9 mouse cellular contexts compared by ENCODE assay signal in genomic region chr15:79828366-79829035, GRCm38 (mm10). TPM values are rescaled to one million over a fixed set of nuclear protein-coding genes. Genes with fewer than 3 reads are reported as not detected.
A peak's percentile ranks its signal among the peaks of the same experiment; 100 is the strongest.
DNase-seq lines count a peak whose midpoint lies in the region; ATAC-seq lines count a peak whose summit lies in the region.
"Had no signal": no experiment of that assay in that cellular context is flagged by ENCODE, and none has a peak within 500 bp of the region (broad histone marks: within the 10 kb centered on the region; RNA-seq: fewer than 3 reads in every experiment).

No protein-coding gene starts in this region.

- ATAC-seq in intestine, embryonic 15.5 days = no peak
- no peak for ATAC-seq in midbrain, embryonic 16.5 days

- H3K27ac ChIP-seq in intestine, embryonic 15.5 days = no peak overlapping the region
- H3K27ac ChIP-seq in midbrain, embryonic 16.5 days (ENCODE audit: low read length) = no peak overlapping the region
- H3K27ac ChIP-seq: liver, embryonic 15.5 days had no signal

- H3K36me3 ChIP-seq in intestine, embryonic 15.5 days = 0 out of 2 replicates have a peak, but pooled peaks cover 10% of the 10 kb centered on the region
- peaks cover 7% of the 10 kb centered on the region for H3K36me3 ChIP-seq in midbrain, embryonic 16.5 days (ENCODE audit: control insufficient read depth, insufficient read depth, low read length)

- intact Hi-C loops in left cerebral cortex, postnatal 36 days (cut with DNase I) = no loop called here

- H3K4me3 ChIP-seq in intestine, embryonic 15.5 days (replicated peaks) = no peak overlapping the region
- H3K4me3 ChIP-seq in midbrain, embryonic 16.5 days (ENCODE audit: low read depth, low read length) = no peak overlapping the region
- H3K4me3 ChIP-seq: liver, embryonic 15.5 days had no signal

- WGBS in intestine, embryonic 15.5 days = 57% methylated on average over 46 of the region's 46 CpGs
- 62% methylated on average over 46 of the region's 46 CpGs for WGBS in midbrain, embryonic 16.5 days

- H3K27me3 ChIP-seq in intestine, embryonic 15.5 days (replicated peaks) = no peaks in the 10 kb centered on the region
- no peaks in the 10 kb centered on the region for H3K27me3 ChIP-seq in midbrain, embryonic 16.5 days (ENCODE audit: control insufficient read depth, insufficient read depth, low read depth, low read length)
- H3K27me3 ChIP-seq: liver, embryonic 15.5 days had no signal

- peak; percentile 65 for DNase-seq in adrenal gland, postnatal 14 days
- DNase-seq in adrenal gland, postnatal 4 days (ENCODE audit: low spot score in 2 of 2) = no peak
- peak; percentile 41 to 50 for DNase-seq in left cerebral cortex, postnatal 36 days (ENCODE audit: low spot score in 2 of 2)
- no peak for DNase-seq in left cerebral cortex, adult 9 months (ENCODE audit: low spot score in 2 of 2)
- peak; percentile 40 to 54 for DNase-seq in cerebellum, postnatal 4 days (ENCODE audit: low spot score in 2 of 2)
- DNase-seq in urinary bladder, postnatal 10 days (ENCODE audit: low spot score) = no peak

- no peak overlapping the region for H3K9ac ChIP-seq in intestine, embryonic 15.5 days
- H3K9ac ChIP-seq in midbrain, embryonic 16.5 days (ENCODE audit: low read depth, low read length) = peak overlapping the region; percentile 31; the same call in 1 of the 2 replicates
- H3K9ac ChIP-seq: liver, embryonic 15.5 days had no signal

- no peaks in the 10 kb centered on the region for H3K9me3 ChIP-seq in intestine, embryonic 15.5 days
- no peaks in the 10 kb centered on the region for H3K9me3 ChIP-seq in midbrain, embryonic 16.5 days (replicated peaks; ENCODE audit: control insufficient read depth, low read length, poor library complexity, severe bottlenecking)
- H3K9me3 ChIP-seq: liver, embryonic 15.5 days had no signal

- H3K4me1 ChIP-seq in intestine, embryonic 15.5 days (replicated peaks) = peaks cover 45% of the 10 kb centered on the region
- H3K4me1 ChIP-seq in midbrain, embryonic 16.5 days (ENCODE audit: control insufficient read depth, insufficient read depth, low read length) = peaks cover 62% of the 10 kb centered on the region

- peak overlapping the region; percentile 10; the same call in 1 of the 2 replicates for H3K4me2 ChIP-seq in intestine, embryonic 15.5 days (replicated peaks)
- peak overlapping the region; percentile 29; the same call in 1 of the 2 replicates for H3K4me2 ChIP-seq in midbrain, embryonic 16.5 days (ENCODE audit: low read length)
- H3K4me2 ChIP-seq: liver, embryonic 15.5 days had no signal

RNA-seq across cellular contexts. Expression of gene Npcd, which starts 5.5 kb away (rescaled TPM):
- 0.71 and 0.96 TPM in 2 replicates for total RNA-seq in adrenal gland, postnatal 14 days (2021)
- total RNA-seq in adrenal gland, postnatal 4 days (2021) = 1 to 10 TPM; 3.7 to 4.2 TPM
- total RNA-seq in left cerebral cortex, postnatal 36 days (2021) = 10 to 100 TPM; 17.3 to 19.1 TPM
- polyA plus RNA-seq in intestine, embryonic 15.5 days (2015; fragmentation: Nextera tagmentation; extraction: Ambion mirVana) = 0.23 and 0.27 TPM in 2 replicates
- polyA plus RNA-seq in midbrain, embryonic 16.5 days (2015; fragmentation: Nextera tagmentation; extraction: Ambion mirVana) = 0.74 and 1.3 TPM in 2 replicates
- polyA plus RNA-seq: liver, embryonic 15.5 days had no signal

RNA-seq across cellular contexts. Expression of gene Cbx6, which starts 6.0 kb away (rescaled TPM):
- total RNA-seq in adrenal gland, postnatal 14 days (2021) = 60.1 and 64.8 TPM in 2 replicates
- 100 to 1,000 TPM; 105 TPM for total RNA-seq in adrenal gland, postnatal 4 days (2021)
- 100 to 1,000 TPM; 412 to 417 TPM for total RNA-seq in left cerebral cortex, postnatal 36 days (2021)
- 39.1 and 39.7 TPM in 2 replicates for polyA plus RNA-seq in intestine, embryonic 15.5 days (2015; fragmentation: Nextera tagmentation; extraction: Ambion mirVana)
- 73.2 and 73.7 TPM in 2 replicates for polyA plus RNA-seq in midbrain, embryonic 16.5 days (2015; fragmentation: Nextera tagmentation; extraction: Ambion mirVana)

RNA-seq across cellular contexts. Expression of gene Nptxr, which starts 23.9 kb away (rescaled TPM):
- total RNA-seq in adrenal gland, postnatal 14 days (2021) = 7.0 and 8.4 TPM in 2 replicates
- 10 to 100 TPM; 17.2 to 17.3 TPM for total RNA-seq in adrenal gland, postnatal 4 days (2021)
- total RNA-seq in left cerebral cortex, postnatal 36 days (2021) = 100 to 1,000 TPM; 800 to 830 TPM
- polyA plus RNA-seq in intestine, embryonic 15.5 days (2015; fragmentation: Nextera tagmentation; extraction: Ambion mirVana) = 2.8 and 3.3 TPM in 2 replicates
- 55.0 and 62.1 TPM in 2 replicates for polyA plus RNA-seq in midbrain, embryonic 16.5 days (2015; fragmentation: Nextera tagmentation; extraction: Ambion mirVana)

RNA-seq across cellular contexts. Expression of gene Dnal4, which starts 50.9 kb away (rescaled TPM):
- 16.6 and 20.1 TPM in 2 replicates for total RNA-seq in adrenal gland, postnatal 14 days (2021)
- 10 to 100 TPM; 25.3 to 25.6 TPM for total RNA-seq in adrenal gland, postnatal 4 days (2021)
- 10 to 100 TPM; 50.7 to 51.3 TPM for total RNA-seq in left cerebral cortex, postnatal 36 days (2021)
- polyA plus RNA-seq in intestine, embryonic 15.5 days (2015; fragmentation: Nextera tagmentation; extraction: Ambion mirVana) = 42.6 and 44.5 TPM in 2 replicates
- polyA plus RNA-seq in midbrain, embryonic 16.5 days (2015; fragmentation: Nextera tagmentation; extraction: Ambion mirVana) = 69.0 and 76.5 TPM in 2 replicates

Comparison
In these comparisons a context has a peak if more than half of its experiments do, and no peak if none do; other contexts are left out.
1. DNase-seq: peak in adrenal gland, postnatal 14 days (single experiment), left cerebral cortex, postnatal 36 days (2 of 2) and cerebellum, postnatal 4 days (2 of 2); none in adrenal gland, postnatal 4 days (0 of 2), left cerebral cortex, adult 9 months (0 of 2) and urinary bladder, postnatal 10 days (single experiment).
2. RNA of gene Nptxr, which starts 23.9 kb away (total RNA-seq): 800 to 830 TPM in left cerebral cortex, postnatal 36 days; 17.2 to 17.3 TPM in adrenal gland, postnatal 4 days and 7.0 to 8.4 TPM in adrenal gland, postnatal 14 days; every median in the first group is over 10 times any median in the second.